Mouse (Mus musculus): ENCODE measurements around the gene Capsl. TPM values are rescaled to one million over a fixed set of nuclear protein-coding genes. Genes with fewer than 3 reads are reported as not detected.

The Capsl gene
- polyA plus RNA-seq, 1 experiment from 2014 or later = 5.8 TPM

- Histone ChIP-seq H3K4me1 (replicated peaks) (no peaks in the 10 kb centered on the region), H3K4me3 (no peak overlapping the region), H3K27me3 (no peaks in the 10 kb centered on the region), H3K36me3 (no peaks in the 10 kb centered on the region), H3K9me3 (no peaks in the 10 kb centered on the region), H3K4me2 (no peak overlapping the region), H3K9ac (no peak overlapping the region), H3K27ac (replicated peaks) (no peak overlapping the region)
- no peak for ATAC-seq (ENCODE audit: low FRiP score, low read depth)
- 68% methylated on average over 3 of the region's 3 CpGs for WGBS
Observed at GRCm38 (mm10) chr15:9472167-9472566, 36.3 kb downstream of the Capsl start.

- Histone ChIP-seq H3K4me3 (no peak overlapping the region), H3K36me3 (no peaks in the 10 kb centered on the region), H3K27ac (replicated peaks) (no peak overlapping the region), H3K27me3 (no peaks in the 10 kb centered on the region), H3K9me3 (no peaks in the 10 kb centered on the region), H3K4me1 (replicated peaks) (no peaks in the 10 kb centered on the region), H3K9ac (no peak overlapping the region), H3K4me2 (no peak overlapping the region)
- no peak for ATAC-seq (ENCODE audit: low FRiP score, low read depth)
- 66% methylated on average over 3 of the region's 3 CpGs for WGBS
Observed at GRCm38 (mm10) chr15:9472618-9473017, 36.8 kb downstream of the Capsl start.

GRCm38 (mm10) chr15:9473188-9473587 lies 37.4 kb downstream of the Capsl start:
- no peaks in the 10 kb centered on the region for H3K27me3 ChIP-seq
- no peak overlapping the region for H3K4me3 ChIP-seq
- H3K9me3 ChIP-seq = no peaks in the 10 kb centered on the region
- ATAC-seq (ENCODE audit: low FRiP score, low read depth) = no peak
- H3K9ac ChIP-seq = no peak overlapping the region
- no peak overlapping the region for H3K27ac ChIP-seq (replicated peaks)
- no peak overlapping the region for H3K4me2 ChIP-seq
- WGBS = 86% methylated on average over 1 of the region's 1 CpGs
- H3K36me3 ChIP-seq = no peaks in the 10 kb centered on the region
- no peaks in the 10 kb centered on the region for H3K4me1 ChIP-seq (replicated peaks)

GRCm38 (mm10) chr15:9489417-9490118 lies 53.7 kb downstream of the Capsl start:
- WGBS = 96% methylated on average over 2 of the region's 2 CpGs
- Histone ChIP-seq H3K27me3 (no peaks in the 10 kb centered on the region), H3K27ac (replicated peaks) (no peak overlapping the region), H3K4me2 (no peak overlapping the region), H3K9me3 (no peaks in the 10 kb centered on the region), H3K4me3 (no peak overlapping the region), H3K4me1 (replicated peaks) (no peaks in the 10 kb centered on the region), H3K9ac (no peak overlapping the region), H3K36me3 (no peaks in the 10 kb centered on the region)
- ATAC-seq (ENCODE audit: low FRiP score, low read depth) = no peak

- H3K4me1 ChIP-seq (replicated peaks) = no peaks in the 10 kb centered on the region
- H3K27ac ChIP-seq (replicated peaks) = no peak overlapping the region
- ATAC-seq (ENCODE audit: low FRiP score, low read depth) = no peak
- H3K4me2 ChIP-seq = no peak overlapping the region
- WGBS = 88% methylated on average over 3 of the region's 3 CpGs
- H3K9ac ChIP-seq = no peak overlapping the region
- H3K27me3 ChIP-seq = no peaks in the 10 kb centered on the region
- no peaks in the 10 kb centered on the region for H3K9me3 ChIP-seq
- H3K36me3 ChIP-seq = no peaks in the 10 kb centered on the region
- H3K4me3 ChIP-seq = no peak overlapping the region
Observed at GRCm38 (mm10) chr15:9492077-9492476, 56.2 kb downstream of the Capsl start.

Other genes starting within 250 kb of the Capsl start
- gene Ugt3a1, start 159.1 kb upstream of the Capsl start, polyA plus RNA-seq (2015; fragmentation: Nextera tagmentation; extraction: Ambion mirVana) = not detected in 2 replicates
- gene Ugt3a2, start 100.5 kb upstream of the Capsl start, polyA plus RNA-seq (2015; fragmentation: Nextera tagmentation; extraction: Ambion mirVana) = not detected in 2 replicates
- 0.08 and 0.16 TPM in 2 replicates for gene Il7r, start 94.1 kb downstream of the Capsl start, polyA plus RNA-seq (2015; fragmentation: Nextera tagmentation; extraction: Ambion mirVana)